Mouse (Mus musculus) lung, embryonic 15.5 days (tissue): ENCODE measurements around the gene Rfx2. TPM values are rescaled to one million over a fixed set of nuclear protein-coding genes. Genes with fewer than 3 reads are reported as not detected.

Experiments
- ATAC-seq: fragments of 200-750 bp; cut with Nextera tagmentation; 2 replicates; pipeline ENCODE4 v1.8.0; 2017; ENCODE audit warnings: moderate number of reproducible peaks, borderline replicate concordance; ENCODE audit not compliant: low FRiP score, low TSS enrichment; ENCODE audit errors: extremely low read depth
- H3K27ac ChIP-seq: fragments of 300-500 bp; sonication (generic); 2 replicates; pipeline ENCODE4 v1.5.1; 2015; ENCODE audit warnings: moderate library complexity, mild to moderate bottlenecking, inconsistent platforms
- H3K27me3 ChIP-seq: fragments of 300-500 bp; sonication (generic); 2 replicates; pipeline ENCODE4 v1.6.1; 2015; ENCODE audit warnings: inconsistent platforms
- H3K36me3 ChIP-seq: fragments of 300-500 bp; sonication (generic); 2 replicates; pipeline ENCODE4 v1.6.1; 2015; ENCODE audit warnings: inconsistent platforms
- H3K4me1 ChIP-seq: fragments of 300-500 bp; sonication (generic); 2 replicates; pipeline ENCODE4 v1.6.1; 2015; ENCODE audit warnings: inconsistent platforms
- H3K4me2 ChIP-seq: fragments of 300-500 bp; sonication (generic); 2 replicates; pipeline ENCODE4 v1.6.1; 2015; ENCODE audit warnings: inconsistent platforms, mild to moderate bottlenecking, moderate library complexity
- H3K4me3 ChIP-seq: fragments of 300-500 bp; sonication (generic); 2 replicates; pipeline ENCODE4 v1.5.1; 2015; ENCODE audit warnings: mild to moderate bottlenecking, inconsistent platforms
- H3K9ac ChIP-seq: fragments of 300-500 bp; sonication (generic); 2 replicates; pipeline ENCODE4 v1.6.1; 2015; ENCODE audit warnings: inconsistent platforms
- H3K9me3 ChIP-seq: fragments of 300-500 bp; sonication (generic); 2 replicates; pipeline ENCODE4 v1.6.1; 2016; ENCODE audit warnings: inconsistent platforms
- WGBS: fragments of 180-500 bp; shearing (Covaris S2); methylation state at CpG from one replicate; pipeline ENCODE4 v1.1.7; 2015; 5-methylcytosine and 5-hydroxymethylcytosine counted together
- polyA plus RNA-seq: library from polyadenylated mRNA; unstranded; fragments of >200 nt; fragmentation: Nextera tagmentation; extraction: Ambion mirVana; gene quantifications from 2 replicates; pipeline ENCODE4 v1.2.1, GENCODE M21; 2015

The Rfx2 gene
- polyA plus RNA-seq, 1 experiment from 2014 or later: 6.0 TPM

- peak overlapping the region; percentile 36; the same call in 1 of the 2 replicates for H3K9ac ChIP-seq
- ATAC-seq: peak; percentile 97
- H3K4me2 ChIP-seq: peak overlapping the region; percentile 91
- under 1% methylated on average over 40 of the region's 42 CpGs for WGBS
- H3K4me1 ChIP-seq: peaks cover 17% of the 10 kb centered on the region
- peak overlapping the region; percentile 72 for H3K4me3 ChIP-seq
- no peaks in the 10 kb centered on the region for H3K36me3 ChIP-seq
- no peak overlapping the region for H3K27ac ChIP-seq
- peaks cover 23% of the 10 kb centered on the region for H3K27me3 ChIP-seq
- no peaks in the 10 kb centered on the region for H3K9me3 ChIP-seq
Measured at GRCm38 (mm10) chr17:56831111-56831816, 451 bp upstream of the Rfx2 start.

DNA sequence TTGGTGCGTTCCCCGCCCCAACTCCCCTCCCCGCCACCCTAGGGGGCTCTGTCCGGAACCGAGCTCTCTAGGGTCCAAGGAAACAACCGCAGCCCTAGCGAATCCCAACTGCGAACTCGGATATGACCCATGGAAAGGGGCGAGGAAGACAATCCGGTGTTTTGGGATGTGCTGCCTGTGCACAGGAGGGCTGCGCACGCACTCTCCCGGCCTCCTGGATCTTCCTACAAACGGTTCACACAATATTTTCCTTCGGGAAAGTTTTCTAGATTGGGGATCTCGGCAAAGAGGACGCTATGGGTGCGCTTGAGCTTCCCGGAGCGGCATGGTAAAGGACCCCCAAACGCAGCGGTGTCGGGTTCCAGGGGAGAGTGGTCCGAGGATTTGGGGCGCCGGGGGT lies 1.0 kb downstream of the Rfx2 start:
- no peak for ATAC-seq
- Histone ChIP-seq H3K4me2 (peak overlapping the region; percentile 91), H3K9me3 (no peaks in the 10 kb centered on the region), H3K27ac (no peak overlapping the region), H3K4me1 (peaks cover 17% of the 10 kb centered on the region), H3K27me3 (peaks cover 23% of the 10 kb centered on the region), H3K4me3 (peak overlapping the region; percentile 72), H3K36me3 (no peaks in the 10 kb centered on the region), H3K9ac (peak overlapping the region; percentile 52; the same call in 1 of the 2 replicates)
- under 1% methylated on average over 27 of the region's 27 CpGs for WGBS

- no peak for ATAC-seq
- peaks cover 17% of the 10 kb centered on the region for H3K4me1 ChIP-seq
- peaks cover 23% of the 10 kb centered on the region for H3K27me3 ChIP-seq
- H3K27ac ChIP-seq: no peak overlapping the region
- peak overlapping the region; percentile 91 for H3K4me2 ChIP-seq
- peak overlapping the region; percentile 72 for H3K4me3 ChIP-seq
- H3K36me3 ChIP-seq: no peaks in the 10 kb centered on the region
- WGBS: 30% methylated on average over 11 of the region's 11 CpGs
- no peak overlapping the region for H3K9ac ChIP-seq
- no peaks in the 10 kb centered on the region for H3K9me3 ChIP-seq
Measured at GRCm38 (mm10) chr17:56829171-56829570, 1.6 kb downstream of the Rfx2 start.

DNA sequence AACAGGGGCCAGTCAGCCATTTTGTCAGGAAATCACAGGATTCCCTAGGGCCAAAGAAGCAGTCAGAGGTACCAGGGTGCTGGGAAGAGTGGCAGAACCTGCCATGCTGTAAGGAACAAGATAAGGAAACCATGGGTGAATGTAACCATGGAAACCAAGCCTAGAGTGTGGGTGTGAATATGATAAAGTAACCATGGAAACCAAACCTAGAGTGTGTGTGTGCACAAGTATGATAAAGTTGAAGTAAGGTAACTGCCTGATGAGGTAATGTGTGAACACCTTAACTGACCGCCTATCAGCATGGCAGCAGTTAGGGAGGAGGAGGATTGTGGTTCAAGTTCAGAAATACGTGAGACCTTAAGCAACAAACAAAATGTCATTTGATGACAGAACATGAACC lies 4.1 kb downstream of the Rfx2 start:
- 56% methylated on average over 2 of the region's 2 CpGs for WGBS
- Histone ChIP-seq H3K9ac (no peak overlapping the region), H3K27ac (no peak overlapping the region), H3K9me3 (no peaks in the 10 kb centered on the region), H3K27me3 (peaks cover 23% of the 10 kb centered on the region), H3K4me2 (no peak overlapping the region), H3K4me1 (peaks cover 17% of the 10 kb centered on the region), H3K4me3 (no peak overlapping the region), H3K36me3 (no peaks in the 10 kb centered on the region)
- no peak for ATAC-seq

- 0 out of 2 replicates have a peak, but pooled peaks cover 5% of the 10 kb centered on the region for H3K4me1 ChIP-seq
- H3K36me3 ChIP-seq: no peaks in the 10 kb centered on the region
- WGBS: 54% methylated on average over 2 of the region's 2 CpGs
- peaks cover 6% of the 10 kb centered on the region; the same call in 1 of the 2 replicates for H3K27me3 ChIP-seq
- no peak overlapping the region for H3K9ac ChIP-seq
- no peak overlapping the region for H3K4me2 ChIP-seq
- no peak for ATAC-seq
- H3K9me3 ChIP-seq: no peaks in the 10 kb centered on the region
- no peak overlapping the region for H3K4me3 ChIP-seq
- H3K27ac ChIP-seq: no peak overlapping the region
Measured at GRCm38 (mm10) chr17:56823352-56823751, 7.5 kb downstream of the Rfx2 start.

- 0 out of 2 replicates have a peak, but pooled peaks cover 5% of the 10 kb centered on the region for H3K4me1 ChIP-seq
- no peak for ATAC-seq
- no peaks in the 10 kb centered on the region for H3K27me3 ChIP-seq
- H3K36me3 ChIP-seq: no peaks in the 10 kb centered on the region
- no peak overlapping the region for H3K4me3 ChIP-seq
- H3K9ac ChIP-seq: no peak overlapping the region
- WGBS: 60% methylated on average over 2 of the region's 2 CpGs
- H3K9me3 ChIP-seq: no peaks in the 10 kb centered on the region
- H3K4me2 ChIP-seq: no peak overlapping the region
- no peak overlapping the region for H3K27ac ChIP-seq
Measured at GRCm38 (mm10) chr17:56822380-56822779, 8.4 kb downstream of the Rfx2 start.

GRCm38 (mm10) chr17:56819694-56820111 lies 11.1 kb downstream of the Rfx2 start:
- no peak overlapping the region for H3K4me2 ChIP-seq
- no peak overlapping the region for H3K9ac ChIP-seq
- WGBS: 55% methylated on average over 8 of the region's 8 CpGs
- H3K27me3 ChIP-seq: no peaks in the 10 kb centered on the region
- peak overlapping the region; percentile 59; the same call in 1 of the 2 replicates for H3K27ac ChIP-seq
- no peak overlapping the region for H3K4me3 ChIP-seq
- no peaks in the 10 kb centered on the region for H3K9me3 ChIP-seq
- peaks cover 6% of the 10 kb centered on the region; the same call in 1 of the 2 replicates for H3K4me1 ChIP-seq
- peak; percentile 33; the same call in 1 of the 2 replicates for ATAC-seq
- no peaks in the 10 kb centered on the region for H3K36me3 ChIP-seq

- Histone ChIP-seq H3K36me3 (no peaks in the 10 kb centered on the region), H3K9me3 (no peaks in the 10 kb centered on the region), H3K4me3 (no peak overlapping the region), H3K27me3 (no peaks in the 10 kb centered on the region), H3K9ac (no peak overlapping the region), H3K27ac (0 out of 2 replicates have a peak overlapping the region, but pooled peaks have one; percentile 59), H3K4me1 (peaks cover 8% of the 10 kb centered on the region; the same call in 1 of the 2 replicates), H3K4me2 (no peak overlapping the region)
- WGBS: 66% methylated on average over 6 of the region's 6 CpGs
- ATAC-seq: no peak
Measured at GRCm38 (mm10) chr17:56819032-56819545, 11.7 kb downstream of the Rfx2 start.

DNA sequence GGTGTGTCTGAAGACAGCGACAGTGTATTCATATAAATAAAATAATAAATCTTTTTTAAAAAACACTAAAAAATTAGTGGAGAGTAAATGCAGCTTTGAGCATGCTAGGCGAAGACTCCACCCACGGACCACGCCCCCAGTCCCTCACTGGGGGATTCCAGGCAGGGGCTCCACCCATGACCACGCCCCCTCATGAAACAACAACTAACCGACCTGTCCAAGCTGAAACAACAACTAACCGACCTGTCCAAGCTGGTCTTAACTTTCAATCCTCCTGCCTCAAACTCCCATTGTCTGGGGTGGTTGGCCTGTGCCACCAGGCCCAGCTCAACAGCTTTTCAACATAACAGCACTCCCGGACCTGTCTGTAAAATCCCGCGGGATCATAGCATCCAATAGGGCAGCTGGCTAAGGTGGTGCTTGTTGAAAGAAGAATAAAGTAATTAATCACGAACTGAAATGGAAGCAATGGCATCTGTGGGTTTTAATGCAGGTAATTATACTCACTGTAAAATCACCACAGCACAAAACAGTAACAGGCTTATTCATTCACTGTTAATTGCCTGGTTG lies 12.7 kb downstream of the Rfx2 start:
- H3K9ac ChIP-seq: no peak overlapping the region

DNA sequence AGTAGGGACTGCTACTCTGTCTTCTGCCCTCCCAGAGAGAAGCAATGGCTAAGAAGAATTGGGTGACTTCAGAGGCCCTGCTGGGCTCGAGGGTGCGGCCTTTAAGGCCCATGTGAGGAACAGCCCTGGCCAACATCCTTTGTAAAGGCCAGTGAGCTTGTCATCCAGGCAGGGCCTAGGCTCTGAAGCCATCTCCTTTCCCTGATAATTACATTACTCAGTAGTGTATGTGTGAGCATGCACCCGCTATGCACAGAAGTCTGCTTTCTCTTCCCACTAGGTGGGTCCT lies 15.8 kb downstream of the Rfx2 start:
- no peak overlapping the region for H3K27ac ChIP-seq
- H3K36me3 ChIP-seq: no peaks in the 10 kb centered on the region
- H3K4me1 ChIP-seq: peaks cover 22% of the 10 kb centered on the region
- H3K27me3 ChIP-seq: no peaks in the 10 kb centered on the region
- H3K9me3 ChIP-seq: no peaks in the 10 kb centered on the region
- 87% methylated on average over 3 of the region's 3 CpGs for WGBS
- no peak overlapping the region for H3K9ac ChIP-seq
- H3K4me3 ChIP-seq: no peak overlapping the region
- ATAC-seq: no peak
- no peak overlapping the region for H3K4me2 ChIP-seq

More for the DNA sequence above, 12.7 kb downstream of the Rfx2 start:
- Histone ChIP-seq H3K4me1 (peaks cover 8% of the 10 kb centered on the region; the same call in 1 of the 2 replicates), H3K27ac (no peak overlapping the region), H3K27me3 (no peaks in the 10 kb centered on the region), H3K36me3 (no peaks in the 10 kb centered on the region), H3K4me3 (no peak overlapping the region), H3K9me3 (no peaks in the 10 kb centered on the region), H3K4me2 (no peak overlapping the region)
- 37% methylated on average over 11 of the region's 11 CpGs for WGBS
- ATAC-seq: no peak

DNA sequence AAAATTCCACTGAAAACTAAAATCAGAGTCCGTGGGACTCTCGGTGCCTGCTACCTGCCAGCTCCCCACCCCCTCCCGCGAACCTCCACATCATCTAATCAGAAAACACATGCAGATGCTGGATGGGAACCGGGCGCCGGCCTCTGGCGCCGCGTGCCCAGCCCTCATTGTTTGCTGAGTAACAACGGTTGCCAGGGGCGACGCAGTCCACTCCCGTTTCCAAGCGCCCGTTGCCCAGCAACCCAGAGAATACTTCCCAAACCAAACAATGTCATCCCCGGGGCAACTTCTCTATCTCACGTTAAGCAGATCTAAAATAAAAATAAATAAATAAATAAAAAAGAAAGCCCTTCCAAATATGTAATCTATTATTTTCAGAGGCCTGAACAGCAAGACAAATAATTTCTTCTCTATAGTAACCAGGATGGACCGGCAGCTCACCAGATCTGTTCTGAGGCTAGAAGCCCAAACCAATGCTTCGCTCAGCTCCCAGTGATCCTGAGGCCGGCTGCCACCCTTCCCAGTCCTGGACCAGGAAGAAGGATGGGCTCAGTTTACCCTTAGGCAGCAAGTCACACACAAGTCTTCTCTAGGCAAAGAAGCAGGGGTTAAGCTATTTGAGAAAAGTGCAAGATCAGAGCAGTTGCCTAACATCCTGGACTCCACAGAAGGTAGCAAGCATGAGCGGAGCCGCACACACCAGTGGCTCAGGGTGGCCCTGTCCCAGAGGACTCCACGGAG lies 16.3 kb downstream of the Rfx2 start:
- H3K27ac ChIP-seq: no peak overlapping the region
- no peak for ATAC-seq
- 16% methylated on average over 24 of the region's 24 CpGs for WGBS

More for the DNA sequence above, 16.3 kb downstream of the Rfx2 start:
- Histone ChIP-seq H3K36me3 (no peaks in the 10 kb centered on the region), H3K4me2 (no peak overlapping the region), H3K9ac (no peak overlapping the region), H3K4me1 (peaks cover 21% of the 10 kb centered on the region), H3K9me3 (no peaks in the 10 kb centered on the region), H3K4me3 (no peak overlapping the region), H3K27me3 (no peaks in the 10 kb centered on the region)
